17 mouse cellular contexts compared by ENCODE assay signal in the genomic region with DNA sequence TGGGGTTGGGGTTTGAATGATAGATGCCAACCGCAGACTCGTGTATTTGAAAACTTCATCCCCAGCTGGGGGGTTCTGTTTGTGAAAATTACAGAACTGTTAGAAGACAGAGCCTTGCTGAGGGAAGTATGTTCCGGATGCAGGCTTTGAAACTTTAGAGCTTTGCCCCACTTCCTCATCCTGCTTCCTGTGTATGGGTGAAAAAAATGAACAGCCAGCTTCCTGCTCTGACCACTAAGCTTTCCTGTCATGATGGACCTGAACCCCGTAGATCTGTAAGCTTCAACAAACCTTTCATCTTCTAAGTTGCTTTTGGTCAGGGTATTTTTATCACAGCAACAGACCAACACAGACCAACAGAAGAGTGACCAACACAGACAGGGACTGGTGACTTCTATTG.
"Had no signal": no experiment of that assay in that cellular context is flagged by ENCODE, and none has a peak within 500 bp of the region (broad histone marks: within the 10 kb centered on the region; RNA-seq: fewer than 3 reads in every experiment).

No protein-coding gene starts in this region.

- H3K27me3 ChIP-seq: liver, embryonic 15.5 days; neural tube, embryonic 15.5 days had no signal

- H3K27ac ChIP-seq: kidney, postnatal 0 days; limb, embryonic 10.5 days; liver, embryonic 15.5 days; neural tube, embryonic 15.5 days; stomach, postnatal 0 days had no signal

- H3K36me3 ChIP-seq: limb, embryonic 10.5 days; liver, embryonic 15.5 days had no signal

- DNase-seq: kidney, adult 11 months; kidney, adult 9 months; kidney, postnatal 36 days; lung, adult 2 months; lung, postnatal 36 days; midbrain, embryonic 14.5 days; right cerebral cortex, adult 18-20 months; right cerebral cortex, postnatal 25 days; thymus, postnatal 36 days had no signal

- H3K9ac ChIP-seq: liver, embryonic 15.5 days; neural tube, embryonic 15.5 days had no signal

- H3K4me2 ChIP-seq: liver, embryonic 11.5 days; liver, embryonic 15.5 days; neural tube, embryonic 15.5 days had no signal

- ATAC-seq: lung, postnatal 0 days had no signal

- H3K4me3 ChIP-seq: limb, embryonic 10.5 days; liver, embryonic 15.5 days; myocyte; neural tube, embryonic 15.5 days had no signal

- H3K9me3 ChIP-seq: limb, embryonic 10.5 days; liver, embryonic 15.5 days; neural tube, embryonic 15.5 days had no signal
